Mouse (Mus musculus): ENCODE measurements around the gene Wif1. TPM values are rescaled to one million over a fixed set of nuclear protein-coding genes. Genes with fewer than 3 reads are reported as not detected.

Wif1 gene
- polyA plus RNA-seq (2014; fragmentation: Nextera tagmentation; extraction: Ambion mirVana) = 1.8 and 2.5 TPM in 2 replicates

- ATAC-seq (replicated peaks; ENCODE audit: low FRiP score) (peak; percentile 91), DNase-seq (ENCODE audit: low spot score) (peak; percentile 80)
- Histone ChIP-seq H3K4me1 (replicated peaks; ENCODE audit: control insufficient read depth, insufficient read depth, low read length) (peaks cover 5% of the 10 kb centered on the region), H3K36me3 (ENCODE audit: control insufficient read depth, insufficient read depth, low read length) (no peaks in the 10 kb centered on the region), H3K9me3 (ENCODE audit: control insufficient read depth, low read length) (no peaks in the 10 kb centered on the region), H3K9ac (ENCODE audit: low read depth, low read length) (0 out of 2 replicates have a peak within 1 kb of the TSS, but pooled peaks have one; percentile 20), H3K27me3 (replicated peaks; ENCODE audit: control insufficient read depth, insufficient read depth, low read length) (peaks cover 18% of the 10 kb centered on the region), H3K27ac (ENCODE audit: low read depth, low read length) (no peak within 1 kb of the TSS), H3K4me2 (peak within 1 kb of the TSS; percentile 85), H3K4me3 (ENCODE audit: low read depth, low read length) (peak within 1 kb of the TSS; percentile 62)
- WGBS = 2% methylated on average over 45 of the region's 49 CpGs
Measured at GRCm38 (mm10) chr10:121033826-121034568, at the start of gene Wif1. Gene Wif1 (plus strand): TSS chr10:121033960.

GRCm38 (mm10) chr10:121002135-121002534 is 31.6 kb upstream of the Wif1 start:
- H3K9me3 ChIP-seq (ENCODE audit: control insufficient read depth, low read length) = no peaks in the 10 kb centered on the region
- DNase-seq (ENCODE audit: low spot score) (no peak), ATAC-seq (replicated peaks; ENCODE audit: low FRiP score) (no peak)
- H3K4me1 ChIP-seq (replicated peaks; ENCODE audit: control insufficient read depth, insufficient read depth, low read length) = no peaks in the 10 kb centered on the region
- H3K36me3 ChIP-seq (ENCODE audit: control insufficient read depth, insufficient read depth, low read length) = no peaks in the 10 kb centered on the region
- H3K4me2 ChIP-seq = no peak overlapping the region
- H3K27me3 ChIP-seq (replicated peaks; ENCODE audit: control insufficient read depth, insufficient read depth, low read length) = no peaks in the 10 kb centered on the region
- WGBS = 70% methylated on average over 2 of the region's 2 CpGs
- no peak overlapping the region for H3K4me3 ChIP-seq (ENCODE audit: low read depth, low read length)
- H3K27ac ChIP-seq (ENCODE audit: low read depth, low read length) = no peak overlapping the region
- no peak overlapping the region for H3K9ac ChIP-seq (ENCODE audit: low read depth, low read length)

- no peak for DNase-seq (ENCODE audit: low spot score)
- Histone ChIP-seq H3K4me1 (replicated peaks; ENCODE audit: control insufficient read depth, insufficient read depth, low read length) (no peaks in the 10 kb centered on the region), H3K4me3 (ENCODE audit: low read depth, low read length) (no peak overlapping the region), H3K27me3 (replicated peaks; ENCODE audit: control insufficient read depth, insufficient read depth, low read length) (no peaks in the 10 kb centered on the region), H3K9me3 (ENCODE audit: control insufficient read depth, low read length) (0 out of 2 replicates have a peak, but pooled peaks cover 2% of the 10 kb centered on the region), H3K4me2 (no peak overlapping the region), H3K36me3 (ENCODE audit: control insufficient read depth, insufficient read depth, low read length) (0 out of 2 replicates have a peak, but pooled peaks cover 2% of the 10 kb centered on the region), H3K9ac (ENCODE audit: low read depth, low read length) (no peak overlapping the region), H3K27ac (ENCODE audit: low read depth, low read length) (no peak overlapping the region)
- ATAC-seq (replicated peaks; ENCODE audit: low FRiP score) = no peak
- WGBS = 81% methylated on average over 4 of the region's 4 CpGs
Measured at GRCm38 (mm10) chr10:121011496-121011895, 22.3 kb upstream of the Wif1 start.

- Histone ChIP-seq H3K4me2 (no peak overlapping the region), H3K4me1 (replicated peaks; ENCODE audit: control insufficient read depth, insufficient read depth, low read length) (no peaks in the 10 kb centered on the region), H3K4me3 (ENCODE audit: low read depth, low read length) (no peak overlapping the region), H3K9me3 (ENCODE audit: control insufficient read depth, low read length) (0 out of 2 replicates have a peak, but pooled peaks cover 2% of the 10 kb centered on the region), H3K9ac (ENCODE audit: low read depth, low read length) (no peak overlapping the region), H3K36me3 (ENCODE audit: control insufficient read depth, insufficient read depth, low read length) (0 out of 2 replicates have a peak, but pooled peaks cover 2% of the 10 kb centered on the region), H3K27ac (ENCODE audit: low read depth, low read length) (no peak overlapping the region), H3K27me3 (replicated peaks; ENCODE audit: control insufficient read depth, insufficient read depth, low read length) (no peaks in the 10 kb centered on the region)
- DNase-seq (ENCODE audit: low spot score) = no peak
- ATAC-seq (replicated peaks; ENCODE audit: low FRiP score) = no peak
- WGBS = 55% methylated on average over 8 of the region's 8 CpGs
Measured at GRCm38 (mm10) chr10:121016291-121016690, 17.5 kb upstream of the Wif1 start.

- 27% methylated on average over 18 of the region's 18 CpGs for WGBS
- ATAC-seq (replicated peaks; ENCODE audit: low FRiP score) = no peak
- 0 out of 2 replicates have a peak, but pooled peaks cover 2% of the 10 kb centered on the region for H3K9me3 ChIP-seq (ENCODE audit: control insufficient read depth, low read length)
- H3K4me3 ChIP-seq (ENCODE audit: low read depth, low read length) = no peak overlapping the region
- H3K36me3 ChIP-seq (ENCODE audit: control insufficient read depth, insufficient read depth, low read length) = 0 out of 2 replicates have a peak, but pooled peaks cover 2% of the 10 kb centered on the region
- no peaks in the 10 kb centered on the region for H3K27me3 ChIP-seq (replicated peaks; ENCODE audit: control insufficient read depth, insufficient read depth, low read length)
- H3K9ac ChIP-seq (ENCODE audit: low read depth, low read length) = no peak overlapping the region
- H3K27ac ChIP-seq (ENCODE audit: low read depth, low read length) = no peak overlapping the region
- no peak overlapping the region for H3K4me2 ChIP-seq
- DNase-seq (ENCODE audit: low spot score) = no peak
- no peaks in the 10 kb centered on the region for H3K4me1 ChIP-seq (replicated peaks; ENCODE audit: control insufficient read depth, insufficient read depth, low read length)
Measured at GRCm38 (mm10) chr10:121016711-121017503, 16.9 kb upstream of the Wif1 start.

- Histone ChIP-seq H3K4me1 (replicated peaks; ENCODE audit: control insufficient read depth, insufficient read depth, low read length) (no peaks in the 10 kb centered on the region), H3K4me2 (no peak overlapping the region), H3K4me3 (ENCODE audit: low read depth, low read length) (no peak overlapping the region), H3K9me3 (ENCODE audit: control insufficient read depth, low read length) (no peaks in the 10 kb centered on the region), H3K27ac (ENCODE audit: low read depth, low read length) (no peak overlapping the region), H3K36me3 (ENCODE audit: control insufficient read depth, insufficient read depth, low read length) (no peaks in the 10 kb centered on the region), H3K27me3 (replicated peaks; ENCODE audit: control insufficient read depth, insufficient read depth, low read length) (no peaks in the 10 kb centered on the region), H3K9ac (ENCODE audit: low read depth, low read length) (no peak overlapping the region)
- no peak for DNase-seq (ENCODE audit: low spot score)
- 71% methylated on average over 5 of the region's 5 CpGs for WGBS
- no peak for ATAC-seq (replicated peaks; ENCODE audit: low FRiP score)
Measured at GRCm38 (mm10) chr10:121022951-121023350, 10.8 kb upstream of the Wif1 start.

GRCm38 (mm10) chr10:121031802-121032201 is 2.0 kb upstream of the Wif1 start:
- 14% methylated on average over 7 of the region's 7 CpGs for WGBS
- DNase-seq (ENCODE audit: low spot score) = no peak
- peaks cover 5% of the 10 kb centered on the region for H3K4me1 ChIP-seq (replicated peaks; ENCODE audit: control insufficient read depth, insufficient read depth, low read length)

GRCm38 (mm10) chr10:121033128-121033791 is 500 bp upstream of the Wif1 start:
- H3K4me3 ChIP-seq (ENCODE audit: low read depth, low read length) = peak overlapping the region; percentile 62
- H3K4me2 ChIP-seq = peak overlapping the region; percentile 85
- peak; percentile 85 for ATAC-seq (replicated peaks; ENCODE audit: low FRiP score)
- WGBS = under 1% methylated on average over 25 of the region's 25 CpGs
- H3K27ac ChIP-seq (ENCODE audit: low read depth, low read length) = no peak overlapping the region
- H3K4me1 ChIP-seq (replicated peaks; ENCODE audit: control insufficient read depth, insufficient read depth, low read length) = peaks cover 5% of the 10 kb centered on the region
- H3K9ac ChIP-seq (ENCODE audit: low read depth, low read length) = no peak overlapping the region
- no peaks in the 10 kb centered on the region for H3K9me3 ChIP-seq (ENCODE audit: control insufficient read depth, low read length)
- peak; percentile 79 for DNase-seq (ENCODE audit: low spot score)
- peaks cover 18% of the 10 kb centered on the region for H3K27me3 ChIP-seq (replicated peaks; ENCODE audit: control insufficient read depth, insufficient read depth, low read length)
- no peaks in the 10 kb centered on the region for H3K36me3 ChIP-seq (ENCODE audit: control insufficient read depth, insufficient read depth, low read length)

More at GRCm38 (mm10) chr10:121031802-121032201, 2.0 kb upstream of the Wif1 start:
- Histone ChIP-seq H3K4me2 (no peak overlapping the region), H3K9ac (ENCODE audit: low read depth, low read length) (no peak overlapping the region), H3K36me3 (ENCODE audit: control insufficient read depth, insufficient read depth, low read length) (no peaks in the 10 kb centered on the region), H3K9me3 (ENCODE audit: control insufficient read depth, low read length) (no peaks in the 10 kb centered on the region), H3K27ac (ENCODE audit: low read depth, low read length) (no peak overlapping the region), H3K27me3 (replicated peaks; ENCODE audit: control insufficient read depth, insufficient read depth, low read length) (peaks cover 18% of the 10 kb centered on the region), H3K4me3 (ENCODE audit: low read depth, low read length) (no peak overlapping the region)
- no peak for ATAC-seq (replicated peaks; ENCODE audit: low FRiP score)

Measured in liver, embryonic 11.5 days (tissue).